Mouse (Mus musculus): ENCODE data around the gene Cpeb3.

The Cpeb3 gene

GRCm38 (mm10) chr19:37040906-37041305, 167.5 kb downstream of the Cpeb3 start:
- no peak for DNase-seq (ENCODE audit: low read depth, low spot score)

DNA sequence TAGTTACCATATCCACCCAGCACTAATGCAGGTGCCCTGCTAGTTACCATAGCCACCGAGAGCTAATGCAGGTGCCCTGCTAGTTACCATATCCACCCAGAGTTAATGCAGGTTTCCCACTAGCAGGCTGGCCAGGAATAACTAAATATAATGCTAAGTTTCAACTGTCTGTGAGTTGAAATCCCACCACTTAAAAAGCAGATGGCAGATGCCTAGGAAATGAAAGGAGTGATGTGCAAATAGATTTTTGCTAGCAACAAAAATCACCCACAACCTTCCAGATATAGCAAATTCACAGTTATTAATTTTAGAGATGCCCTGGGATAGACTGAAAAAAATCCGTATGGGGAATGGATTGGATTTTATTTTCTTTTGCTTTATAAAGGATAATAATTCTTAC, 176.0 kb downstream of the Cpeb3 start:
- DNase-seq (ENCODE audit: low read depth, low spot score) = no peak

DNA sequence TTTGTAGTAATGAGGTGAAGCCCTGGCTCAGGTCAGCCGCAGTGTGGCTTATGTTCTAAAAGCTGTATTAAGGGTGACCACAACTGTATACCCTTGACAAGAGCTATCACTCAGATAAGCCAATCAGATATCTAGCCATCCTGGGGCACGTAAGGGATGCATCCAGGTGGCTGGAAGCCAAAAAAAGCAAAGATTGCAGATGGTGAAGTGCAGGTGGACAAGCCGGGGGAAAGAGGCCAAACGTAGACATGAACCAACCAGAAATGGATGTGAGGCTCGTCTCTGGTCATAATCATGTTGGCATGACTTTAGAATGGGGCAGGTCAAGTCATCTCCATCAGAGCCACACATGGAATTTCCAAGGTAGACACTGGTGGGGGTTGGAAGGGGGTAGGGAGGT, 177.0 kb downstream of the Cpeb3 start:
- DNase-seq (ENCODE audit: low read depth, low spot score) = no peak

- DNase-seq (ENCODE audit: low read depth, low spot score) = no peak
Measured at GRCm38 (mm10) chr19:37029771-37030170, 178.6 kb downstream of the Cpeb3 start.

DNA sequence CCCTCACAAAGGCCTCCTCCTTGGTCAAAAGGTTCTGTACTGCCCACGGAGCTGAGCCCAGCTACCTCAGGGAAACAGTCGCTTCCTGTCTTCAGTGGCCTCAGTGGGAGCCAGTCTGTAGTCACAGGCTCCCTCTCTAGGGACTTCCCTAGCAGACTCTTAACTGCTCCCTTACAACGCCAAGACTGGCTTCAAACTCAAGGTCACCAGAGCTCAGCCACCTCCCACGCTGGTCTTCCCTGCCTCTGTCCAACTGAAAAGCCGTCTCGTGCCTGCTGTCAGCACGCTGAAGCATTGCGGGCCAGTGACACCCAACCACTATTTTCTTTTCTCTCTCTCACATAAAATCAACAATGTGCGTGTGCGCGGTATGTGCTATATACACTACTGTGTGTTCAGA, 182.0 kb downstream of the Cpeb3 start:
- no peak for DNase-seq (ENCODE audit: low read depth, low spot score)

- no peak for DNase-seq (ENCODE audit: low read depth, low spot score)
Measured at GRCm38 (mm10) chr19:37025839-37026319, 182.5 kb downstream of the Cpeb3 start.

- no peak for DNase-seq (ENCODE audit: low read depth, low spot score)
Measured at GRCm38 (mm10) chr19:37022146-37022545, 186.3 kb downstream of the Cpeb3 start.

DNA sequence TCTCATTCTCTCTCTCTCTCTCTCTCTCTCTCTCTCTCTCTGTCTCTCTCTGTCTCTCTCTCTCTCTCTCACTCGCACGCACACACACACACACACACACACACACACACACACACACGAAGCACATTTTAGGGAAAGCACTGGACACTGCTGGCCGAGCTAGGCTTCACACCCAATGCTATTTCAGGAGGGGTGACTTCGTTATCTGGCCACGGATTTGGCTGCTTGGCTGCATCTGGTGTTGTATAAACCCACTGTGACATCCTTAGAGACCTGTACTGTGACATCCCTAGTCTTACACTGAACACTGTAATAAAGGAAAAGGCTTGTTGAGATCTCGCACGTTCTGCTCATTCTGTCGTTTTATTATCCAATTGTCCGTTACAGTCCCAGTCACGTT, 187.4 kb downstream of the Cpeb3 start:
- no peak for DNase-seq (ENCODE audit: low read depth, low spot score)

GRCm38 (mm10) chr19:37020531-37020930, 187.9 kb downstream of the Cpeb3 start:
- DNase-seq (ENCODE audit: low read depth, low spot score) = no peak

DNA sequence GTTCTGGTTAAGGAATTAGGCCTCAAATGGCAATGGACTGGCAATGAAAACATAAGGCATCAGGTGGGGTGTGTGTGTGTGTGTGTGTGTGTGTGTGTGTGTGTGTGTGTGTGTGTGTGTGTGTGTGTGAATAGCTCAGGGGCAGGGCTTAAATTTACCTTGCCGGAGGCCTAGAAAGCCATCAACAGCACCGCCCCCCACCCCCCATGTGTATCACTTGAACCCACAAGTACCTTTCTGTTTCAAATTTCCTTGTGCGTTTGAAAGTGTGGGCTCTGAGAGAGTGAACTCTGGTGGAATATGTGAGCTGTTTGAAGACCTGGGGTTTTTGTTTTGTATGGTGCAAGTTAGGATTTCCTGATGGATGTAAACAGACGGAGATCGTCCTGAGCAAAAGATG, 189.5 kb downstream of the Cpeb3 start:
- no peak for DNase-seq (ENCODE audit: low read depth, low spot score)

DNA sequence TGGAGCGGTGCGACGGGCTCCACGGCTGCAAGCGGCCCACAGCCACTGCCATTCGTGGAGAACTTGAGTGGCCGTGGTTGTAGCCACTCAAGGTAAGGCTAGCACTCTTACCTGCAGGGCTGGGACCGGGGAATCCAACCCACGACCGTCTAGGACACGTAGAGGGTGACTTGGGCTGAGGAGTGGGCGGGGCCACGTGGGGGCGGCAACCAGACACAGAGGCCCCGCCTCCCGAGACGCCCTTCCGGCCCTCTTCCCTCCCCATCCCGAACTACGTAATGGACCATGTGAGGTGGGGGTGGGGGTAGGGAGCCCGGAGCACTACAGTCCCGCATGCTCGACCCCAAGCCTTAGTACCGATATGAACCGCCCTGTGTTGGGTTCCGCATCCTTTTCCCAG, 190.0 kb downstream of the Cpeb3 start:
- DNase-seq (ENCODE audit: low read depth, low spot score) = peak; percentile 83

GRCm38 (mm10) chr19:37016890-37017289, 191.5 kb downstream of the Cpeb3 start:
- DNase-seq (ENCODE audit: low read depth, low spot score) = no peak

- DNase-seq (ENCODE audit: low read depth, low spot score) = no peak
Measured at GRCm38 (mm10) chr19:37014173-37014939, 194.0 kb downstream of the Cpeb3 start.

DNA sequence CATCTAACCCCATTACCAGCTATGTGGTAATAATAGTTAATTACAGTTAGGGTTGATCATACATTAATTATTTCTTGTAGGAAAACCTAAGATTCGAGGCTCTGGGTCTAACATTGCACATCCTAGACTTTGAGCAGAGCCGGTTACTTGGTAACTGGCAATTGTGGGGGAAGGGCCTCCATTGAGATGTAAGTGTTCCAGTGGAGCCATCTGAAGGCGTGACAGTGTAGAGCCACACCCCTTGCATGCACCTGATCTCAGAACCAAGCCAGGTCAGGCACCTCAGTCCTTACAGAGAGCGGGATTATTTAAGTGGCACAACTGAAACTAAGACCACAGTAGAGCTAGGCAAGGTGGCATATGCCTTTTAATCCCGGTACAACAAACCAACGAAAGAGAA, 194.9 kb downstream of the Cpeb3 start:
- no peak for DNase-seq (ENCODE audit: low read depth, low spot score)

DNA sequence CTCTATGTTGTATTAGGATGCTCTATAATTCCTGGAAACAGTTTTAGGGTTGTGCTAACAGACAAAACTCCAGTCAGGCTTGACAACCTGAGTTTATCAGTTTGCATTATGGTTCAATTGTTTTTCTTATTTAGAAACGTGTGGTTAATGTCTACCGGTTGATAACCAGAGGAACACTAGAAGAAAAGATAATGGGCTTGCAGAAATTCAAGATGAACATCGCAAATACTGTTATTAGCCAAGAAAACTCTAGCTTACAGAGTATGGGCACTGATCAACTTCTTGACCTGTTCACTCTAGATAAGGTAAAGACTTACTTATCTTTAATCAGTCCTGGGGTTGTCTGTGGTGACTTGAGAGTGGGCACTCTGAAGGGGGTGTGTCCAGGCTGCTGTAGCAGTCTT, 198.5 kb downstream of the Cpeb3 start:
- DNase-seq (ENCODE audit: low read depth, low spot score) = no peak

- DNase-seq (ENCODE audit: low read depth, low spot score) = no peak
Measured at GRCm38 (mm10) chr19:37004557-37004956, 203.8 kb downstream of the Cpeb3 start.
